Mouse (Mus musculus) left cerebral cortex, adult 11 months (tissue): ENCODE measurements around the gene Ddx41.
A peak's percentile ranks its signal among the peaks of the same experiment; 100 is the strongest.

ENCODE experiments used
- DNase-seq: peaks from one replicate; pipeline ENCODE4 v3.0.0; 2022; ENCODE audit warnings: low spot score

The Ddx41 gene

GRCm38 (mm10) chr13:55540933-55541332, 4.5 kb upstream of the Ddx41 start:
- no peak for DNase-seq

GRCm38 (mm10) chr13:55535796-55536193, 663 bp downstream of the Ddx41 start:
- no peak for DNase-seq

- DNase-seq, result no peak
Measured at GRCm38 (mm10) chr13:55535191-55535590, 1.3 kb downstream of the Ddx41 start.

- no peak for DNase-seq
Measured at GRCm38 (mm10) chr13:55529198-55529915, 7.1 kb downstream of the Ddx41 start, which contains the start of gene Dok3. Gene Dok3, minus strand, starts transcription at chr13:55529296.

- DNase-seq, result no peak
Measured at GRCm38 (mm10) chr13:55527834-55528772, 8.4 kb downstream of the Ddx41 start.

- no peak for DNase-seq
Measured at GRCm38 (mm10) chr13:55527212-55527611, 9.2 kb downstream of the Ddx41 start.

- DNase-seq, result no peak
Measured at GRCm38 (mm10) chr13:55525733-55526553, 10.5 kb downstream of the Ddx41 start.

GRCm38 (mm10) chr13:55523951-55524600, 12.4 kb downstream of the Ddx41 start:
- DNase-seq, result no peak

GRCm38 (mm10) chr13:55523278-55523677, 13.2 kb downstream of the Ddx41 start:
- DNase-seq, result no peak

GRCm38 (mm10) chr13:55522730-55523129, 13.7 kb downstream of the Ddx41 start:
- DNase-seq, result no peak

GRCm38 (mm10) chr13:55519606-55520005, 16.9 kb downstream of the Ddx41 start:
- DNase-seq, result no peak

- peak; percentile 84 for DNase-seq
Measured at GRCm38 (mm10) chr13:55516955-55517354, 19.5 kb downstream of the Ddx41 start.

GRCm38 (mm10) chr13:55513828-55514227, 22.6 kb downstream of the Ddx41 start:
- DNase-seq, result no peak

GRCm38 (mm10) chr13:55513111-55513748, 23.2 kb downstream of the Ddx41 start, which contains the start of gene Pdlim7:
Gene Pdlim7, minus strand, starts transcription at chr13:55513676.
- peak; percentile 73 for DNase-seq

- DNase-seq, result no peak
Measured at GRCm38 (mm10) chr13:55512379-55513031, 24.0 kb downstream of the Ddx41 start.

- no peak for DNase-seq
Measured at GRCm38 (mm10) chr13:55511492-55511861, 25.0 kb downstream of the Ddx41 start.

GRCm38 (mm10) chr13:55510668-55511491, 25.6 kb downstream of the Ddx41 start:
- DNase-seq, result no peak

- DNase-seq, result no peak
Measured at GRCm38 (mm10) chr13:55510332-55510667, 26.2 kb downstream of the Ddx41 start.

- DNase-seq, result no peak
Measured at GRCm38 (mm10) chr13:55508531-55508930, 27.9 kb downstream of the Ddx41 start.

GRCm38 (mm10) chr13:55507877-55508276, 28.6 kb downstream of the Ddx41 start:
- no peak for DNase-seq
